Mouse (Mus musculus): Measurements from ENCODE around the gene Zfp644.

Gene Zfp644

GRCm38 (mm10) chr5:106590686-106591085 lies 106.4 kb downstream of the Zfp644 start:
- no peak for DNase-seq

- DNase-seq, result peak; percentile 21
These were observed 107.4 kb downstream of the Zfp644 start for GRCm38 (mm10) chr5:106589670-106590069.

DNA sequence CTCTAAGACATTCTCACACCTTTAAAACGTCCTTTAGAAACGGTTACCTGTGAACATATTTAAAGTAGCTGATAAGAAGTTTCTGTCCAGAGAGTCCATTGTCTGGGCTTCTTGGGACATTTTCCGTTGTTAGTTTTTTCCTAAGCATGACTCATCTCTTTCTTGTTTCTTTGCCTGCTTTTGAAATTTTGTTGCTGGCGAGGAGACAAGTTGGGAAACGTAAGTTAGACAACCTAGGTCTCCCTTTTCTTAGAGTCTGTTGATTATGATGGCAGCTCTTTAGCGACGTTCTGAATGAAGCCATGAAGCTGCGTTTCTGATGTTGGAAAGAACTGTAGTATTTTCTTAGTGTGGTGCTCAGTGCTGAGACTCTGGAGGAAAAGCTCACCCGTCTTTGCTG lies 108.1 kb downstream of the Zfp644 start:
- DNase-seq, result no peak

- no peak for DNase-seq
These were observed 116.1 kb downstream of the Zfp644 start for GRCm38 (mm10) chr5:106580943-106581342.

- DNase-seq, result no peak
These were observed 119.7 kb downstream of the Zfp644 start for GRCm38 (mm10) chr5:106577237-106577888.

GRCm38 (mm10) chr5:106575098-106575497 lies 122.0 kb downstream of the Zfp644 start:
- DNase-seq, result no peak

GRCm38 (mm10) chr5:106574560-106574946 lies 122.5 kb downstream of the Zfp644 start:
- DNase-seq, result peak; percentile 87

GRCm38 (mm10) chr5:106573742-106574559 lies 123.1 kb downstream of the Zfp644 start:
- no peak for DNase-seq
